Mouse (Mus musculus) layer of hippocampus, adult 18-20 months (tissue): ENCODE data around the gene Gm10721. TPM values are rescaled to one million over a fixed set of nuclear protein-coding genes. Genes with fewer than 3 reads are reported as not detected.
A peak's percentile ranks its signal among the peaks of the same experiment; 100 is the strongest.
"Not testable (repeated sequence)": the region's sequence is repeated elsewhere in the genome, so short reads cannot be mapped to it uniquely, and the experiment has no call there.

Experiments
- DNase-seq, 2 experiments: peaks; one replicate each; pipeline ENCODE4 v3.0.0; 2022; ENCODE audit warnings: low spot score in 2 of 2
- long read RNA-seq: library from polyadenylated mRNA; stranded (forward); transcript quantifications from one replicate; pipeline ENCODE4 v2.0.0, GENCODE M21; 2021
- total RNA-seq, 2 experiments: library from RNA; stranded (reverse); gene quantifications; 2 replicates each; pipeline ENCODE4 v1.2.3; 2021

The Gm10721 gene
- not detected for total RNA-seq
- long read RNA-seq: 0 reads

- not testable (repeated sequence) for DNase-seq
These were observed at the start of gene Gm10721 for GRCm38 (mm10) chr9:3012733-3013279. Gm10721 (plus strand) TSS chr9:3013140.

GRCm38 (mm10) chr9:3000445-3000972 is 12.4 kb upstream of the Gm10721 start, which contains the start of gene Gm10722:
Gm10722 (plus strand) TSS chr9:3000922.
- peak; percentile 22 to 29 for DNase-seq

GRCm38 (mm10) chr9:3001006-3001405 is 11.9 kb upstream of the Gm10721 start:
- DNase-seq: peak; percentile 20 to 33

GRCm38 (mm10) chr9:3001948-3002659 is 10.8 kb upstream of the Gm10721 start:
- DNase-seq: peak; percentile 100

- DNase-seq: not testable (repeated sequence)
These were observed 10.0 kb upstream of the Gm10721 start, which contains the start of gene Gm11168 for GRCm38 (mm10) chr9:3002794-3003396. Gm11168 (plus strand) TSS chr9:3003346.

- not testable (repeated sequence) for DNase-seq
These were observed 6.8 kb upstream of the Gm10721 start for GRCm38 (mm10) chr9:3006179-3006578.

- DNase-seq: peak; percentile 95 to 100
These were observed 6.3 kb upstream of the Gm10721 start for GRCm38 (mm10) chr9:3006636-3007035.

GRCm38 (mm10) chr9:3007272-3007671 is 5.7 kb upstream of the Gm10721 start:
- DNase-seq: not testable (repeated sequence)

- not testable (repeated sequence) for DNase-seq
These were observed 3.6 kb upstream of the Gm10721 start for GRCm38 (mm10) chr9:3009331-3009730.

- not testable (repeated sequence) for DNase-seq
These were observed 802 bp upstream of the Gm10721 start for GRCm38 (mm10) chr9:3012054-3012621.

GRCm38 (mm10) chr9:3015354-3015753 is 2.4 kb downstream of the Gm10721 start, which contains the start of gene Gm10720:
Gm10720 (plus strand) TSS chr9:3015654.
- not testable (repeated sequence) for DNase-seq

GRCm38 (mm10) chr9:3015896-3016295 is 3.0 kb downstream of the Gm10721 start:
- DNase-seq: peak in 1 of 2 experiments; percentile 1

GRCm38 (mm10) chr9:3017108-3017507 is 4.2 kb downstream of the Gm10721 start, which contains the start of gene Gm10719:
Gm10719 (plus strand) TSS chr9:3017408.
- DNase-seq: not testable (repeated sequence)

GRCm38 (mm10) chr9:3018944-3019343 is 6.0 kb downstream of the Gm10721 start:
- DNase-seq: peak; percentile 4 to 52

- DNase-seq: peak; percentile 42 to 70
These were observed 7.1 kb downstream of the Gm10721 start for GRCm38 (mm10) chr9:3019835-3020727.

- peak; percentile 78 to 83 for DNase-seq
These were observed 9.5 kb downstream of the Gm10721 start for GRCm38 (mm10) chr9:3022316-3023008.

- DNase-seq: peak; percentile 10 to 67
These were observed 10.5 kb downstream of the Gm10721 start, which contains the start of gene Gm10718 for GRCm38 (mm10) chr9:3023312-3023984. Gm10718 (plus strand) TSS chr9:3023547.

- peak; percentile 65 to 100 for DNase-seq
These were observed 11.2 kb downstream of the Gm10721 start for GRCm38 (mm10) chr9:3023985-3024648.
